Mouse (Mus musculus) telencephalon, adult 2 months (tissue): Measurements from ENCODE around the gene Tia1.

ENCODE experiments used
- DNase-seq: peaks from one replicate; pipeline ENCODE4 v3.0.0-alpha.2; 2011; ENCODE audit warnings: low read depth, low spot score

The Tia1 gene

DNA sequence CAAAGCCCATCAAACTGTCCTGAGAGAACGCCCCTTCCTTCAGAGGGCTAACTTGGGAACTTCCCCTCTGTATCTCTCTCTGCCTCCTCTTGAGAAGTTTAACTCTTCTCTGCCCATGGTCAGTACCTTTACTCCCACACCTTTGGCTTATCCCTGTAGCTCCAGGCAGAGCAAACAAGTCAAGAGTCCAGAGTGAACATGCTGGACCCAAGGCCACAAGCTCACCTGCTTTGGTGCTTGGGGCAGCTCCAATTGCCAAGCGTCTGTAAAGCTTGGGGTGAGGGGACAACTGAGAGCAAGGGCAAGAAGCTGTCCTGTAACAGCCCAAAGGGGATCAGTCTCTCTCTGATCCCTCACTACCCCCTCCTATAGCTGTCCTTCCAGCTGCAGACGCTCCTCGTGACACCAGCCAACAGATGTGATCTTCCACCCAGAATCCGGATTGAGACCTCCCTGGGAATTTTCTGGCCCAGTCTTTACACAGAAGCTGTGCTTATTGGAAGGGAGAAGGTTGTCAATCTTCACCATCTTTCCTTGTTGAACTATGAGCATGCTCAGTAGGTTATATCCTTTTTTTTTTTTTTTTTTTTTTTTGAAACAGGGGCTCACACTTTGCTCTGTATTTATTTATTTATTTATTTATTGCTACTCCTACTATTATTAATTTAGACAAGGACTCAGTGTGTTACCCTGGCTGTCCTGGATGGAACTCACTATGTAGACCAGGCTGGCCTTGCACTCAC lies 18.5 kb upstream of the Tia1 start:
- no peak for DNase-seq

GRCm38 (mm10) chr6:86387313-86387712 lies 16.7 kb upstream of the Tia1 start:
- DNase-seq: no peak

- DNase-seq: no peak
Observed at GRCm38 (mm10) chr6:86388461-86388860, 15.6 kb upstream of the Tia1 start.

DNA sequence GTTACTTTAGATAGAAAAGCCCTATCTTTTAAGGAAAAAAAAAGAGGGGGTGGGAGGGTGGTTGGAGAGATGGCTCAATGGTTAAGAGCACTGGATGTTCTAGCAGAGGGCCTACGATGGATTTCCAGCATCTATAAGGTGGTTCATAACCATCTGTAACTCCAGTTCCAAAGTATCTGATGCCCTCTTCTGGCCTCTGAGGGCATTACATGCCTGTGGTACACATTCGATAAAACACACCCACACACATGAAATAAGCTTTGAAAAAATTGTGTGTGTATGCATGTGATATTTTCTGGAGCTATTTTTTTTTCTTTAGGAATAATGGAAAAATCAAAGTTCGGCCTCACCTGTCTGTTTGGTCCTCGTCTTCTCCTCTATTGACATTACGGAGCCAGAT lies 12.7 kb upstream of the Tia1 start:
- no peak for DNase-seq

DNA sequence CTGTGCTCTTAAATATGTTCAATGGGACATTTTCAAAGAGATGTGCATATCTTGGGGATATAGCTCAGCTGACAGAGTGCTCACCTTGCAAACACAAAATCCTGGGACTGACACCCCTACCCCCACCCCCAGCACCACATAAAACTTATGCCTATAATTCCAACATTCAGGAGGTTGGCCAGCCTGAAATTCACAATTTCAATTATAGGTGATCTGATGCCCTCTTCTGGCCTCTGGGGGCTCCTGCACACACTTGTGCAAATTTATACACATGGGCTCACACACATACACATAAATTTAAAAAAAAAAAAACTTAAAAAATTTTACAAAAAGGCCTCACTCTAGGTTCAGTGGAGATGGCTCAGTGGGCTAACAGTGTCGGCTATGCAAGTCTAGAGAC lies 10.8 kb upstream of the Tia1 start:
- DNase-seq: no peak

DNA sequence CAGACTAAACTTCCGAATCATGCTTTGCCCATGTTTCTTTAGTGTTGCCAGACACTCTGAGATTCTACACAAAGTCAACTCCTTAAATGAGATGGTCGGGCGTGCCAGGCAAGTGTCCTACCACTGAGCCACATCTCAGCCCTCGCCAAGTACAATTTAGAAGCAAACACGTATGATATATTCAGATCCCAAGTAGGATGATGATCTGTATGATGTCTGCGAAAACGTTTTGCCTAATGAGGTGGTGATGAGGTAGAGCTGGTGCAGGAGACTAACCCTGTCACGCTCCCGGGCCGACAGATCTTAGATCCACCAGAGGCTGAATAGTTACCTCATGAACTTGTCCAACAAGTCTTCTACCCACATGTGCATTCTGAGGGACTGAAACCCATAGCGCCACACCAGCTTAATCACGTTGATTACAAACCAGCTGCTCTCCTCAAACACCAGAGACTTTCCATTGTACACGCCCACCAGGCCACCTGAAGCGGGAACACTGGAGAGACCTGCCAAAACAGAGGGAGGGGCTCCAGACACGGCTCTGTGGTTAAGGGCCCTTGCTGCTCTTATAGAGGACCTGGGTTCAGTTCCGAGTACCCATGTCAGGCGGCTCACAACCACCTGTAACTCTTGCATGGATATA lies 9.8 kb upstream of the Tia1 start:
- DNase-seq: no peak

- DNase-seq: no peak
Observed at GRCm38 (mm10) chr6:86395021-86395420, 9.0 kb upstream of the Tia1 start.

- DNase-seq: no peak
Observed at GRCm38 (mm10) chr6:86395969-86396368, 8.1 kb upstream of the Tia1 start.

- DNase-seq: peak; percentile 75
Observed at GRCm38 (mm10) chr6:86396581-86397256, 7.3 kb upstream of the Tia1 start, which contains the start of gene Pcyox1. TSS of gene Pcyox1 (minus strand) at chr6:86397154.

DNA sequence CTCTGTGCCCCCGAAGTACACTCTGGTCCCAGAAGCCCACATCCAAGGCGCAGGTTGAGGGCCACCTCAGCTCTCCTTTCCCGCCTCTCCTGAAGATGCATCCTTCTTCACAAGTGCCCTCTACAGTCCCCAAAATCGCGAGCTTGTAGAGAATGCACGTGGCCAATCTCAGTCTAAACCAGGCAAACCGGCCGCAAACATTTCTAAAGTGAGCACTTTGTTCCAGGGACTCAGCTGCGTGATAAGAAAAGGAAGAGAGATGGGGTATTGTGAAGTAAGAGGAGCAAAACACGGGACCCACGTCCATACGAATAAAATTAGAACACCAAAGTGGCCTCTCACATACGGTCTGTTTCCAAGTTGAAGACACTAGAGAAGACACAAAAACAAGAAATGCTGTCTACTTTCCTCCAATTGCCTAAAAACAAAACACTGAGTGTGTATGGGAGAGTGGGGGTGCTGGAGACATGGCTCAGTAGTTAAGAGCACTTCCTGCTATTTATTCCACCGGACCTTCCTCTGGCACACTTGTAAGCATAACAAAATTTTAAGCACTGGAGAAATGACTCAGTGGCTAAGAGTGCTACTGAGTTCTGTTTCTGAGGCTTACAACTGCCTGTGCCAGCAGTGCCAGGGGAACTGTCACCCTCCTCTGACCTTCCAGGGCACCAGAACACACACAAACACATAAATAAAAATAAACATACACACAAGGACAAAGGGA lies 6.6 kb upstream of the Tia1 start:
- DNase-seq: no peak

DNA sequence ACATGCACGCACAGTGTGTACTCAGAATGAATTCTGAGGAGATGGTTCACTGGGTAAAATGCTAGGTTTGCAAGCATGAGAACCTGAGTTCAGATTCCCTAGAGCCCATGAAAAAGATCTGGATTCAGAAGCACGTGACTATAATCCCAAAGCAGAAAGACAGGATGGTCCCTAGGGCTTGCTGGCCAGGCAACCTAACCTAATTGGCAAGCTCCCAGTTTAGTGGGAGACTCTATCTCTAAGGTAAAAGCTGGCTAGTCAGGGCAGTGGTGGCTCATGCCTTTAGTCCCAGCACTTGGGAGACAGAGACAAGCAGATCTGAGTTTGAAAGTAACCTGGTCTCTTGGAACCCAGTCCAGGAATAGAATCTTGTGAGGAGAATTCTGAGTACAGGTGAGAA lies 5.0 kb upstream of the Tia1 start:
- no peak for DNase-seq

DNA sequence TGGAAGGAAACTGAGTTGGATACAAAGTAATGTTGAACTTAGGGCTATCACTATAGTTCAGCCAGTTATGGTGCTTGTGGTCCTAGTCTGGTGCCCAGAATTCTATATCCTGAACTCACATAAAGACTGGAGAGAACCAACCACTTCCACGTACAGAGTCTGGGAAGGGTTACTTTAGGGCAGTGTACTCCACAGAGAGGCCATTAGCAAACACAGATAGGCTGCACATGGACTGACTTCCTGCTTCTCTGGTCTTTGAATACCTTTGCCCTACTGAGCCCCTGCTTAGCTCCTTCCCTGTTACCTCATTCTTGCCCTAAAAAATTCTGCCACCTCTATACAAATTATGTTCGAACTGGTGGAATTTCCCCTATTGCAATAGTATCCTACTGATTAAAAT lies 4.0 kb upstream of the Tia1 start:
- DNase-seq: no peak

GRCm38 (mm10) chr6:86400972-86401371 lies 3.0 kb upstream of the Tia1 start:
- DNase-seq: no peak

- DNase-seq: no peak
Observed at GRCm38 (mm10) chr6:86402681-86403607, 1.1 kb upstream of the Tia1 start.

DNA sequence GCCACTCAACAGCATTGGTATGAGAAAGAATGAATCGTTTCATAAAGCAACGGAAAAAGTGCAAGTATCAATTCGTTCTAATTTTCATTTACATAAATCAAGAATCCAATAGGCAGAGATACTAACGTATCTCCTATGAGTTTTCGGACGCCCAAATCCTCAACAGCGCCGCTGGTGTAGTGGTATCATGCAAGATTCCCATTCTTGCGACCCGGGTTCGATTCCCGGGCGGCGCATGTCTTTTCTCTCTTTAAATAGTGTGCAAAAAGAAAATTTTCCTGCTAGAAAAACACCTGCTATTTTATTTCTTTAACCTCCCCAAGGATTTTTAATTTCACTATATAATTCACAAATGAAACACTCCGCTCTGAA lies 305 bp upstream of the Tia1 start:
- DNase-seq: peak; percentile 67

DNA sequence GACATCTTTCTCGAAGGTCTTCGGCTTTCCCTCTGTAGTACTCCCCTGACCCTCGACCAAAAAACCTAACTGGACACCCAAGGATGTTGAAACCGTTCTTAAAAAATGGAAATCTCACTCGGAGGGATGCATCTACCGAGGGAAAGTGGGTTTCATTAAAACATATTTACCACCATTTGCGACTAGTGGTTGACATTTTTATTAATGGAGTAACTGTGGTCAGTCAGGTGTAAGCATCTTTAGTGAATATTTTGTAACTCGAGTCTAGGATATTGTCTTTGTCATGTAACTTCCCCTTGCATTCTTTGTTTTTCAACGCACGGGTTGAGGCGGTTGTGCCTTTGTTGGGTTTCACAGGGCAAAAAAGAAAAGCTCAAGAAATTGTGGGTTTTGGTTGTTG lies 977 bp downstream of the Tia1 start:
- DNase-seq: no peak

GRCm38 (mm10) chr6:86406306-86406705 lies 2.3 kb downstream of the Tia1 start:
- no peak for DNase-seq

DNA sequence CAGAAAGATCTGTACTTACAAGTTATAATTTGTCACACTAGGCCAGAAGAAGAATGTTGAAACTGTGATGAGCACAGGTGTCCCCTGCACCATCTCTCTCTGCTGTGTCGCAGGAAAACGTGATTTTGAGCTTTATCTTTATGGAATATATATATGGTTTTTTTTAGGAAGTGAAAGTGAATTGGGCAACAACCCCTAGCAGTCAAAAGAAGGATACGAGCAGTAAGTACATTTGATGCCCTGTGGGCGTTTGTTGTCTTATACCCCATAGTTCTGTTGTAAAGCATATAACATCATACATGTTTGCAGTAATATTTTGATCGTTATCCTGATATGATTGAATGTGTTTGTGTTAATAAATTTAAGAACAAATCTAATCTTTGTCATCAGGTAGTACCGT lies 14.7 kb downstream of the Tia1 start:
- DNase-seq: no peak

- no peak for DNase-seq
Observed at GRCm38 (mm10) chr6:86419239-86419638, 15.2 kb downstream of the Tia1 start.

DNA sequence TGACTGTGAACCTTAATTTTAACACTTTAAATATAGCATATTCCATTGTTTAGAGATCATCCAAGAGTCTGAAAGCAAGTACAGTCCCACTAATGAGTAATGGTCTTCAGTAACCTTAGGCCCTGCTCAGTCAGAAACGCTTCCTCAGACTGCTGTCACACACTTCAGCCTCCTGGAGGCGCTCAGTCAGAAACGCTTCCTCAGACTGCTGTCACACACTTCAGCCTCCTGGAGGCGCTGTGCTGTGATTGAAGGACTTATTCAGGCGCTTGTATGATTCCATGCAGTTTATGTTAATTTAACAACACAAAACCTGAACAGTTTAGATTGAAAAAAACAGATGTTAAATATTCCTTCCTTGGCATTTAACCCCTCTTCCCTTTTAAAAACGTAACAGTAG lies 16.5 kb downstream of the Tia1 start:
- DNase-seq: no peak

DNA sequence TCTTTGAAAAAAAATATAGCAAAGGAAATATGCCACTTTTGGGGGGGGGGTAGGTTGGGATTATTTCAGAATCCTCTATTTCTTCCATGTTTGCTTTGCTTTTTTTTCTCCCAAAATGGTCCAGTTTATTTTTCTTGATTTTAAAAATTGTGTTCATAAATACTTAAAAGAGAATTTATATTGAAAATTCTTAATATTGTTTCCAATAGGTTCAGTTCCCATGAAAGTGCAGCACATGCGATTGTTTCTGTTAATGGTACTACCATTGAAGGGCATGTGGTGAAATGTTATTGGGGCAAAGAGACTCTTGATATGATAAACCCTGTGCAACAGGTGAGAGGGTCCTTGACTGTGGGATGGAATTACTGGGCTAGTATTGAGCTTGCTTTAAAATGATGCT lies 22.3 kb downstream of the Tia1 start, which contains the start of gene Gm44790:
Gene Gm44790 (plus strand): TSS at position 301 of the 400 bp plus-strand sequence.
- no peak for DNase-seq
